Mouse (Mus musculus) right cerebral cortex, postnatal 4 days (tissue): ENCODE measurements at regions not wholly inside any gene's neighbourhood (a gene's known extent, or its start where the extent isn't known, plus 50 kb on each side); places are given as distances from the start of the nearest gene placed in this dataset.

Source experiments
- DNase-seq: peaks from one replicate; pipeline ENCODE4 v3.0.0-alpha.2; 2022

DNA sequence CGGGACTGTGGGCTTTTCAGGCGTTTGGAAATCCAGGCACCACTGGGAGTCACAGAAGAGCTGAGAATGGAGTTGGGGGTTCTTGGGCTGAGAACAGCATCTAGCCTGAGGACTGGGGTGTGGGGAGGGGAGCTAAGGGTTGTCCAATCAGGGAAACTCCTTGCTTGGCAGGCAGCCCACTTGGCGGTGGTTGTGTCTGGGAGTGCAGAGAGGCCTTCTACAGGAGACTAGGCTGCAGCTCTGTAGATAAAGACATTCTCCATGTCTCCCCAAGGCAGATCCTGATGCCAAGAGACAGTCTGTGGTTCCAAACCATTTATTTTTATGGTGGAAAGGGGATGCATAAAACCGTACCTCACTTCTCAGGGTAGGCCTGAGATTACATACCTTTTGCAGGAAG lies 774.6 kb downstream of the Brinp1 start:
- no peak for DNase-seq

DNA sequence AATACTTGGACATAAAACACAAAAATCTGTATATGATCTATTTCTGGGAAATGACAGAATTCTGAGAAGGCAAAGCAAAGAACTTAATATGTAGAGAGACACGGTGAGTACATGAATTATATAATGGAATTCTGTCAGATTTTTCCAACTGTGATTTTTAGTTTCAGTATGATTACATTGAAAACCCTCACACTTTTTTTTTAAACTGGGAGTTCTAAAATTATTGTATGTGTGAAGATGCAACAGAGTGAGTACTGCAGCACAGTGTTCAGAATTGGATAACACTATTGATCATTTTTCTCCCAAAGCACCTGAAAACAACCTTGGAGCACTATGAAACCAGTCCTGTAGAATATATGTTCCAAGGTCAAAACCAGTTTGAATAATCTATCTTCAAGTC lies 797.7 kb downstream of the Brinp1 start:
- DNase-seq, result no peak

DNA sequence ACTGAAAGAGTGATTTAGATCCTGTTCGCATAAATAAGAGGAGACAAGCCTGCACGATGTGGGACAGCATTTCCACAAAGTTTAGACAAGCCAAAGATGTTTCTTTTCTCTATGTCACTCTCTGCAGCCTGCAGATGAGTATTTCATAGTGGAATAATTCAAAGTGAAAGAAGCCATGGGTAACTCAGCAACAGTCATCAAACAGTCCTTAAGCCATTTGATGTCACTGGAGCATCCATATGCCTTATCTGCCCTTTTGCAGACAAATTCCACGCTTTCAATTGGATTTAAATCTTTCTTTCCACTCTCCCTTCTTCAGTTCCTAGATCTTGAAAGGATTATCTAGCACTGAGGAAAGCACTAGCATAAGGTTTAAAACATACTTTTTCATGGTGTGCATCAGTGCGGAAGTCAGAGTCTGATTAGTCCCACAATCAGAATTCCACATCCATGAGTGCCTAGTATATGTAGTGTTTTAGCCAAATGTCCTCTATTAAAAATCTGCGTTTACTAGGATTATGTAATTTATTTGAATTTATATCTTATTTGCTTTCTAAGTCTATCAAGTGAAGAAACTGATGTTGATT lies 805.6 kb downstream of the Brinp1 start:
- DNase-seq, result no peak

DNA sequence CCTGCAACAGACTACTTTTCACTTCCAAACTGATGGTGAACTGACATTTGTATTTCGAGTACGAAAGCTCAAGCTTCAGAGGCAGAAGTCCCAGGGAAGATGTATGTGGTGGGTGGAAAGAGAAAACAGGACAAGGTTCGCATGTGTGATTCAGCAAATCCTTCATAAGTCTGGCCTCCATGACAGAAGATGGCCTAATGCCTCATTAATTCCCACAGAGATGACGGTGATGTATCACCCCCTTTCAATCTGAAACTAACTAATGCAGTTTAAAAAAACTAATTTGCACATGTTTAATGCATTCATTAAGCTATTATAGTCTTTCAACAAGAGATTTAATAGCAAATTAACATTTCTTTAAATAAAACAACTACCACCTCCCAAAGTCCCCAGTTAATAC lies 826.1 kb downstream of the Brinp1 start:
- no peak for DNase-seq

DNA sequence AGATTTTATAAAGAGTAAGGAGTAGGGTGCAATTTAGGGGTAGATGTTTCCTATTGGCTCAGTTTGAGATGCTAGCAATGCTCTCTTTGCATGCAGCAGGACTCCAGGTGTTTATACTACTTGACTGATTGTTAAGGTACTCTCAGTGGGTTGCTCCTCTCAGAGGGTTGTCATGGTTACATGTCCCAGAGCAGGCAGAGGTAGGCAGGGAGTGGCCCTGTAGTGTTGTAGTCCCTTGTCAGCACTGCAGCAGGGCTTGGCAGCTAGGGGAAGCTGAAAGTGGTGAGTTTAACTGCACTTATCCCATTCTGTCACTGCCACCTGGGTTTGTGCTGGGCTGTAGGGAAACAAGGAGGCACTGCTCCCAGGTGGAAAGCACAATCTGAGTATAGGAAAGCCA lies 839.7 kb downstream of the Brinp1 start:
- DNase-seq, result no peak

DNA sequence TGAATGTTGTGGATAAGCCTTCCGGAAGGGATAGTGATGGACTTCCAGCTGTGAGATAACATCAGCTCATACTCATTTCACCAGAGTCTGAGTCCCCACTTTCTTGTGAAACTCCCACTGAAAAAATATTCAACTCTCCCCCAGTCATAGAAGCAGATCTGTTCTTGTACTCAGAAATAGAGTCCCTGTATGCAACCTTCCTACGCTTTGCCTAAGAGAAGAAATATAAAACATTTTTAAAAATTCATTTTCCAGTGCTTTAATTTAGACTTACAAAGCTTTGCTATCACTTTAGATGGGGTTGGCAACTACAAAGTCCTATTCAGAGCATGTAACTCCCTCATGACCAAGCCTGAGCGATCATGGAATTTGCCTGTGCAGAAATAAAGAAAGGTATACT lies 868.9 kb downstream of the Brinp1 start:
- DNase-seq, result no peak

DNA sequence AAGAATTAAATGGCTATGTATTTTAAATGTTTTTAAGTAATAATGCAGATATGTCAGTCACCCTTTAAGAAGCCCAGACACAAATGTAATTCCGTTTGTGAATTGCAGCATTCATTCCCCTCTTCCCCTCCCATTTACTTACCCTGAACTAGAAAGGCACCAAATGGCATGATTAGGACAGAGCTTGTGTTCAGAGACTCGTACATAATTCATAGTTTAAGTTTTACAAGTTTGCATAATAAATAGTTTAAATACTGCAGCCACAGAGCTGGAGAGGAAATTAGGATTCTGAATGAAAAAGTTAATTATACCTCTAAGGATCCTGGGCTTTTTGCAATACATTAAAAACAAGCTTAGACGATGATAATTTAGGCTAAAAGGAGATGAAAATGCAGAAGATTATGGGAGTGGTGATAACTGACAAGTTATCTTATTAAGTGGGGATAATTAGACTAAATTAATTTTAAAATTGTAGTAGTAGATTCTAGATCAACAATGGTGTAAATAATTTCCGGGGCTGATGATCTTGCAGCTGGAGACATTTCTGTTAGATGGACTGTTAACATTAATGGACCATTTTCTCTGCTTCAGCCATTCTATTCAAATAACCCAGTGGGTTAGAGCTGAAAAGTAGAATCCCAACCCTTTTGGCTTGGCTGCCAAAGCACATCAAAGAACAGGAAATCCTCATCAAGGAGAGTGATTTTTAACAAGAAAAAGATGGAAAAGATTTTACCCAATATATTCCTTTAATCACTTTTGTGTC lies 897.2 kb downstream of the Brinp1 start:
- no peak for DNase-seq

DNA sequence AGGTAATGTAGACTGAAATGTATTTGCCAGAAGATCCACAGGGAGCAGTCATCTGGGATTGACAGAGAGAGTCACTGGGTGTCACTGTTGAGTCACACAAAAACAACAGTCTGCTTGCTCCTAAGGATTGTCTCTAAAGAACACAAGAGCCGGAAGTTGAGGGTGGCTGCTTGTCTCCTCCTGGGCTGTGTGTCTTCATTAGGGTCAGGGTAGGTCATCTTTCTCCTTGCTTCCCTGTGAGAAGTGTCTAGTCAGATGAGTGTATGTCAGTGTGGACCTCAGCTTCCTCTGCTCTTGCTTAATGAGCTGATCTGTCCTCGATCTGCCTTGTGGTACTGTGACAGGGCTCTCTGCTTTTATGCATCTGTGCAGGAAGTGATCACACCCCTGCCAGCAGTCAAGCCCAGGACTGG lies 931.3 kb downstream of the Brinp1 start:
- peak; percentile 26 for DNase-seq

DNA sequence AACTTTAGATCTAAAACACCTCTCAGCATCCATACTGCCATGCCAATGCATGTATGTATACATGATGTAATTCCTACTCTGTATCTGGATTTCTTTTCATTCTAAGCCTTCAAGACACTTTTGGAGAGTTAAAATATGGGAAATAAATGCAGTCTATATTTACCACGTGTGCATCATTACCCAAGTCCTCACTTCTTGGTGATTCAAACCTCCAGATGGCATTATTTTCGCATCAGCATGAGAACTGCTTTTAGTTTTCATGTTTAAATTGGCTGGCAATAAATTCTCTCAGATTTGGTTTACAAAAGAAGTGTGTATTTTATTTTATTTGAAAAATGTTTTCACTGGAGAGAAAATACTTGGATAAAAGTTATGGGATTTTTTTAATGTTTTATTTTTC lies 942.8 kb downstream of the Brinp1 start:
- DNase-seq, result no peak

DNA sequence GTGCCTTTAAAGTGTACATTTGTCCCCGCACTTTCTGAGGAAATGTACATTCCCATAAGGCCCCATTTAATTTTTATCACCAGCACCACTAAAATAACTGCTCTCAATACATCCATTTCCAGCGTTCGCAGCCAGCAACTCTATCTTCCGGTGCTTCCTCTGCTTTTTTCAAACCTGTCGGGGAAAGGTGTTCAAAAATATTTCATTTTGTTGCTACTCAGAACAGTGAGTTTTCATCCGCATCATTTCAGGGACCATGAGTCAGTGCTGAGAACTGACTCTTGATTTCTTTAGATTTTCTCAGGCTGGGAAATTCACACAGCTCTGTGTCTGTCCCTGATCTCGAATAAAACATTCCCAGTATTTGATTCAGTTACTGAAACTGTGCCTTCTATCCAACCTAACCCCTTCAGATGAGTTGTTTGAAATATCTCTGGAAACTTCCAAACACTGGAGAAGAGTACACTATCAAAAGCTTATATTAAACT lies 959.4 kb downstream of the Brinp1 start:
- DNase-seq, result no peak

DNA sequence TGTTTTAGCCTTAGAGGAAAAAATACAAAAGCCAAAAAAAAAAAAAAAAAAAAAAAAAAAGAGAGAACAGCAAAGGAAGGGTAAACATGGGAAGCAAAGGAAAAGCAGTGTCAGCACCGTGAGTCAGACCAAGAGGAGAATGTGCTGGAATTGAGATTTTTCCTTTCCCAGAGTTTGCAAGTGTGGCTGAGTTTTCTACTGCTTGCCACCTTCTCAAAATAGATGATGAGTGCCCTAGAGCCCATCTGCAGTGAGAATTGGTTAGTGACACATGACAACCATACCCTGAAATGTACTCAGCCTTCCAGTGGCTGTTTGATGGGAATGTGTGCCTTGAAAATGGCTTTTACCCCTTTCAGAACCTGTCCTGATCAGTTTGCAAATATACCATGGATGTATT lies 990.7 kb downstream of the Brinp1 start:
- no peak for DNase-seq

DNA sequence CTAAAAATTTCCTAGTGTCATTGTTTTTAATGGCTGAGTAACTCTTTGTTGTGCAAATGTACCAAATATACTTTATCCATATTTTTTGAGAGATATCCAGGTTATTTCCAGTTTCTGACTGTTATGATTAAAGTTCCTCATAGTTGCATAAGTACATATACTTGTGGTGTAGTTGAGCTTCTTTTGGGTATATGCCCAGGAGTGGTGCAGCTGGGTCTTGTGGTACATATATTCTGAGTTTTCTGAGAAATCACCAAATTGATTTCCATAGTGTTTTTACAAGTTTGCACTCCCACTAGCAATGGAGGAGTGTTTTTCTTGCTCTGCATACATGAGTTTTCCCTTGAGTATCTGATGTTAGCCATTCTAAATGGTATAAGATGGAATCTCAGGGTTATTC lies 1006.2 kb downstream of the Brinp1 start:
- DNase-seq, result no peak

DNA sequence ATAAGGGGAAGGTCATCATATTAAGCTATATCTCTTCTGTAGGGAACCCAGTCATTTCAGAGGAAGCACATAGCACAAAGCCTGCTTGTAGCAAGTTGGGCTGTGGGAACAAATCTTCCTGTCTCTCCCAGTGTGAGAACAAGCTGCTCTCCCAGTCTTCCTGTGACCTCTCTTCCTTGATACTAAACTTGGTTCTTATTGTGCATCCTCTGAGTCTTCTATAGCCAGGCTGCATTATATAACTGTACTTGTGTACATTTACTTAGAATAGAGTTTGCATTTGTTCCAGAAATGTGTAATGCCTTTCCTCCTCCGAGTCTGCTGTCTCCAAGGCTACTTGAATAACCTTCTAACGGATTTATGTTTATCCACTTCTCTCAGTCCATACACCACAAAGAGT lies 1021.7 kb downstream of the Brinp1 start:
- DNase-seq, result no peak

DNA sequence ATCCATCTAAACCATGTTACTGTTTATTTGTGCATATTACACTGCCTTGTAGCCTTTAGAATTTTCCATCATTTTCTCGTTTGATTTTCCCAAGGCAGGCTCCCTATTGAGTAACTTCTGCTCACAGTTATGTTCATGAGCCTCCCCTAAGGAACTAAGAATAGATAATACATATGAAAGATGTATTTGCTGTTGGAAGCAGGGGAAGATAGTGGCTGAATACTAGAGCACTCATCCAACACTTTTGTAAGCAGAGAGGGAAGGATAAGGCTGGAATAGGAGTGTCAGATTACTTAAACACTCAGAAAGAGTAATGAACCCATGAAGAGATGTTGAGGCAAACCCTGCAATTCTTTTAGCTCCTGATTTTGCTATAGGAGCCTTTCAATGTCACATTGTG lies 1055.1 kb downstream of the Brinp1 start:
- DNase-seq, result no peak

DNA sequence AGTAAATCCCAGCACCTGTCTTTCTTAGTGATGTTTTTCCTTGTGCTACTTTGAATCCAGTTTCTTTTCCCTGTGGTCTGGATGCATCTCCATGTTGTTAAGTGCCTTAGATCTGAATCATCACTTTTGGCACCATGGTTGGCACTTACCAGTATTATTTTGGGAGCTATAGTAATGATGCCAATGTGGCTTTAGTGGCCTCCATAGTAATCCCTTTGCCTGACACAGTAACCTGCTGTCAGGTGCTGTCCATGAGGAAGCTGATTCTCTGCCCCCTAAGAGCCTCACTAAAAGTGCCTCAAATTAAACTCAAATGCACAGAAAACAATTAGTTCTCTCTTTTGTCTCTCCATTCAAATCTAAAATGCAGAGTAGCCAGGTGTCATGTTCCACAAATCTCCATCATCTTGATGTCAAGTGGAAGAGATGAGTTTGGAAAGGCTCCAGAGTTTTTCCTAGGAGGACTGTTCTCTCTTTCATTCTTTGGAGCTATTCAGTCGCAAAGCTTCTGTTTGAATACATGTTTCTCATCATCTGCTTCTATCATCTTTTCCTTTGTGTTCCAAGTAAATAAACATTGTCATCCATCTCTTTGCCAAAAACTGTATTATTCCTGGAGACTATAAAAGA lies 1062.1 kb downstream of the Brinp1 start:
- no peak for DNase-seq

DNA sequence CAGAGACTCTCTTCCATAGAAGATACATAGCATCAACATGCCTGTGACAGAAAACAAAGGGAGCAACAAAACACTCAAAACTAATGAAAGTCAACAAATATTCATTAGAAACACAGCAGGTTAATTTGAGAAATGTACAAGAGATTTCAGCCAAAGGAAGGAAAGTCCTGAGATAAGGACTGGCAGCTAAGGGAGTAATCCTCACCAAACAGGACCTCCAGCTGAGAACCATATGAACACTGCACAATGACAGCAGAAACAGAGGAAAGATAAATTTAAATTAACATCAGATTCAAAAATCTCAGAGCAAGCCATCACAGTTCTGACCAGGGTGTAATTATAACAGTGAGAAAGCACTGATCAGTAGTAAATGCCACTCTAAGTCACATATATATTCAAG lies 1060.6 kb downstream of the Tlr4 start:
- DNase-seq, result no peak

DNA sequence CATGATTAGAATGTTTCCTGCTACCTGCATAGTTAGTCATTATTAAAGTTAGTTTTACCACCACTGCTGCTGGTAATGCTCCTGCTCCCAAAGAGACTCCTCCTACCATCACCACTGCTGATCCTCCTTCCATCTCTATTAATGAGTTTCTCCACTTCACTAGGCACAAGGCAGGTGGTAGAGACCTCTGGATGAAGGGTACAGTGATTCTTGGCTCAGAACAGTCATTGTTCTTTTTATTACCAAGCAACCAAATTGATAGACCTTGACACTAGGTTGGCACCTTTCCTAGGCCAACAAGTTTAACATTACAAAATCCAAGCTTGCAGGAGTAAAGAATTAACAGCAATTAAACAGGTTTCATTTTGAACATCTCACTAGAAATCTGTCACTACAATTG lies 1057.8 kb downstream of the Tlr4 start:
- no peak for DNase-seq

DNA sequence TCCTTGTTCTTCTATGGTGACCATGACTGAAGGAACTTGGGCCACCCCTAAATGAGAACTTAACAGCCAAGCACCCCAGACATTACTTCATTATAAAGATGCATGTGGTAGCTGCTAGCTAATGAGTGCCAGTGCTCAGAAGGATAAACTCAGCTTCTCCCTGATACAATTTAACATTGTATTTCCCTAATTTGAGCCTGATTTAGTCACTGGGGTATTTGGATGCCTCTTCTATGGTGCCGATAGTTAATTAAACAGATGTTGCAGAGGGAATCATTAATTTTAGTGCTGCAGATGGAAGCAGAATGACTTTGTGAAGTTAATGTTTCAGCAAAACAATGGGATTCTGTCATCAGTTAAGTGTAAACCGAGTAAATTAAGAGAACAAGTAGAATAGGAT lies 1034.8 kb downstream of the Tlr4 start:
- DNase-seq, result no peak

DNA sequence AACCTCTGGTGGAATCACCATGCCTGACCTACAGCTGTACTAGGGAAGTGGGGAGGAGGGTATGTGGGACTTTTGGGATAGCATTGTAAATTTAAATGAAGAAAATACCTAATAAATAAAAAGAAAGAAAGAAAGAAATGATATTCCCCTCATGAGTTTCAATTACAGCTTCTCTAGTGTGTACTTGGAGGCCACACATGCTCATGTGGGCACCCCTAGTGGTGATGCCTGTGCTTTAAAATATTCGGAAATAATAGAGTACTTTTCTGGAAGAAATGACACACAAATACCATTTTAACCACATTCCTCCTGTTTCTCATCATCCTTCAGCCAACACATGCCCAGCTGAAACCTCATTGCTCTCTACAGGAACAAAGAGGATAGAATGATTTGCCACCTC lies 1034.4 kb downstream of the Tlr4 start:
- no peak for DNase-seq

DNA sequence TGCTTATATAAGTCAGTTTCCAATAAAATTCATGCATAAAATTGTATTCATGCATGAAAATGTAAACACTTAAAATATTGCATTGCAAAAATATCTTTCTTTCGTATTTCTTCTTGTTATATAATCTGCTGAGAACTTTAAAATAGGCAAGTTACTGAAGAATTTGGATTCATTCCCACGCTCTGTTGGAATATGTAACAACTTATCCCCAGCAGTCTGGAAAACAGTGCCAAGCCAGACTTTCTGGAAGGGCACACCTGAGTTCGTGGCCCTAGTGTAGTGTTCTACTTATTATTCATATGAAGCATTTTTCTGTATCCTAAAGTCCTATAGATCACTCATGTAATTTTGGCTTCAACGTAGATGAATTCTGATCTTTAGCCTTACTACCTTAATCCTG lies 1025.6 kb downstream of the Tlr4 start:
- DNase-seq, result no peak

DNA sequence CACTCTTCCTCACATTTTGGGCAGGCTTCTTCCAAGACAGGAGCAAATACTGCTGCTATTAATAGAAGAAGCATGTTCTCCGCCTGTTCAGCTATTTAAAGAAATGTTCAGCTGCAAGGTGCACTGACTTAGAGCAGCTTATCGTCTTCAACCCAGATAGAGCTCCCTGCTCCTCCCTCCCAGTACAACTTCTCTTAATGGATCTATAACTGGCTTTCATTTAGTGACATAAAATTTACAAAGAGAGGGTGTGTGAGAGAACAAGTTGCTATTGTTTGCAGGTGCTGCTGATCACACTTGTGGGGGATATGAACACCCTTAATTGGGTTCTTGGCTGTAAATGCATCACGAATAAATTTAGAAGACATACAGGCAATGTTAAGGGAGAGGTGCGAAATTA lies 1006.0 kb downstream of the Tlr4 start:
- DNase-seq, result no peak

DNA sequence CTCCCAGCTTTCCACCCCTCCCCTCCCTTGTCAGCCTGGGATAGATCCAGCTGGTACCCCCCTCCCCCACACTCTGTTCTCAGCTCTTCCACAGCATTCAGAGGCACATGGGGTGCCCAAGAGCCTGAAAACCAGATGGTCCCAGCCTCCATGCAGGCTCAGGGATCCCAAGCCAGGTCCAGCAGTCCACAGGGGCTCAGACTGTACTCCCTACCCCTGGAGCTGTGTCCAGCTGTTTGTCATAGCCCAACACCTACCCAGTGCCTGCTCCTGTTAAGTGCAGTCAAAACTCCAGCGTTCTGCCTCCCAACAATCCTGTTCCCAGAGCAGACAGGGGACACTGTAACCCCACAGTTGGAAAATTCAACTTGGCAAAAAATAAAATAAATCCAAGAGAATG lies 998.1 kb downstream of the Tlr4 start:
- no peak for DNase-seq

DNA sequence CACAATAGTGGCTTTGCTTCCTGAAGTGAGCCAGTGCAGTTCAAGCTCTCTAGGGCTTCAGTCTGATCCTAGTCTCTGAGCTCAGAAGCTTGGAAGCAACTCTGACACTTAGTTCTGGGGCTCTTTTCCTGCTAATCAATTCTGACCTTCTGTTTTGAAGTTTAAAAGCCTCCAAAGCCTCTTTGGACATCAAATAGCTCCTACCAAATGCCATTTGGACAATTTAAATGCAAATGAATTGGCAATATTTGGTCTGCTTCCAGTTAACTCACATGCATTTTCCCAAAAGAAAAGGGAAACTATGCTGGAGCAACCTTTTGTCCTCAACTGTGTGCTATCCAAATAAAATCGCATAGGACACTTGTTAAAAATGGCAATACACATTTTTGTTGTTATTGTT lies 968.7 kb downstream of the Tlr4 start:
- no peak for DNase-seq
